Mouse (Mus musculus) limb, embryonic 15.5 days (tissue): ENCODE results near the gene Rexo2. TPM values are rescaled to one million over a fixed set of nuclear protein-coding genes. Genes with fewer than 3 reads are reported as not detected.
"Not testable (repeated sequence)": the region's sequence is repeated elsewhere in the genome, so short reads cannot be mapped to it uniquely, and the experiment has no call there.

Source experiments
- ATAC-seq: fragments of 200-750 bp; cut with Nextera tagmentation; 2 replicates; pipeline ENCODE4 v1.8.0; 2017; ENCODE audit warnings: low read depth, moderate TSS enrichment; ENCODE audit not compliant: insufficient number of reproducible peaks, low FRiP score, low TSS enrichment
- H3K27ac ChIP-seq: fragments of 300-500 bp; sonication (generic); 2 replicates; pipeline ENCODE4 v1.5.1; 2015; ENCODE audit warnings: moderate library complexity, mild to moderate bottlenecking, inconsistent platforms
- H3K27me3 ChIP-seq: fragments of 300-500 bp; sonication (generic); 2 replicates; pipeline ENCODE4 v1.6.1; 2015; ENCODE audit warnings: inconsistent platforms
- H3K36me3 ChIP-seq: fragments of 300-500 bp; sonication (generic); 2 replicates; pipeline ENCODE4 v1.6.1; 2015; ENCODE audit warnings: inconsistent platforms
- H3K4me1 ChIP-seq: fragments of 300-500 bp; sonication (generic); 2 replicates; pipeline ENCODE4 v1.6.1; 2015; ENCODE audit warnings: inconsistent platforms
- H3K4me2 ChIP-seq: fragments of 300-500 bp; sonication (generic); 2 replicates; pipeline ENCODE4 v1.6.1; 2015; ENCODE audit warnings: mild to moderate bottlenecking, inconsistent platforms
- H3K4me3 ChIP-seq: fragments of 300-500 bp; sonication (generic); 2 replicates; pipeline ENCODE4 v1.5.1; 2015; ENCODE audit warnings: mild to moderate bottlenecking, inconsistent platforms
- H3K9ac ChIP-seq: fragments of 300-500 bp; sonication (generic); 2 replicates; pipeline ENCODE4 v1.6.1; 2015; ENCODE audit warnings: inconsistent platforms
- H3K9me3 ChIP-seq: fragments of 300-500 bp; sonication (generic); 2 replicates; pipeline ENCODE4 v1.6.1; 2016; ENCODE audit warnings: inconsistent platforms
- WGBS: fragments of 180-500 bp; shearing (Covaris S2); methylation state at CpG from one replicate; pipeline ENCODE4 v1.1.7; 2015; 5-methylcytosine and 5-hydroxymethylcytosine counted together
- polyA plus RNA-seq: library from polyadenylated mRNA; unstranded; fragments of >200 nt; fragmentation: Nextera tagmentation; extraction: Ambion mirVana; gene quantifications from 2 replicates; pipeline ENCODE4 v1.2.1, GENCODE M21; 2015

The Rexo2 gene
- polyA plus RNA-seq, 1 experiment from 2014 or later = 154 TPM

DNA sequence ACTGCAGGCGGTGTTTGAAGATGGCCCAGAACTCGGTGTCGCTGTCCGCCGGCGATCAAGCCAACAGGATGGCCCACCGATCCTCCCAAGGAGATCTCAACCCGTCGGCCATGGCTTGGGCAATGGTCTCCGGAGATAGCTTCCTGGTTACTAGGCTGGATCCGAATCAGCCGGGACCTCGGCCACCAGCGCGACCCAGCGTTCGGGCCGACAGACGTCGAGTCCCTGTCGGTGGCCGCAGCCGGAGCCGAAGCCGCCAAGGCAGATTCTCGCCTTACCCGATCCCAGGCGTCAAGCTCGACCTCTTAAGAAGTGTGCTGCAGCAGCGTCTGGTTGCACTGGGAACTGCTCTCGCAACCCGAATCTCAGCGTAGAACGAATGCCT is 15.1 kb upstream of the Rexo2 start:
- H3K4me3 ChIP-seq = peak overlapping the region; percentile 92
- ATAC-seq = peak; percentile 53; the same call in 1 of the 2 replicates
- H3K4me2 ChIP-seq = peak overlapping the region; percentile 72
- peaks cover 10% of the 10 kb centered on the region for H3K4me1 ChIP-seq
- peaks cover 26% of the 10 kb centered on the region for H3K36me3 ChIP-seq
- 2% methylated on average over 34 of the region's 34 CpGs for WGBS
- 0 out of 2 replicates have a peak, but pooled peaks cover 3% of the 10 kb centered on the region for H3K27me3 ChIP-seq
- H3K9me3 ChIP-seq = no peaks in the 10 kb centered on the region
- peak overlapping the region; percentile 66 for H3K9ac ChIP-seq
- peak overlapping the region; percentile 93 for H3K27ac ChIP-seq

DNA sequence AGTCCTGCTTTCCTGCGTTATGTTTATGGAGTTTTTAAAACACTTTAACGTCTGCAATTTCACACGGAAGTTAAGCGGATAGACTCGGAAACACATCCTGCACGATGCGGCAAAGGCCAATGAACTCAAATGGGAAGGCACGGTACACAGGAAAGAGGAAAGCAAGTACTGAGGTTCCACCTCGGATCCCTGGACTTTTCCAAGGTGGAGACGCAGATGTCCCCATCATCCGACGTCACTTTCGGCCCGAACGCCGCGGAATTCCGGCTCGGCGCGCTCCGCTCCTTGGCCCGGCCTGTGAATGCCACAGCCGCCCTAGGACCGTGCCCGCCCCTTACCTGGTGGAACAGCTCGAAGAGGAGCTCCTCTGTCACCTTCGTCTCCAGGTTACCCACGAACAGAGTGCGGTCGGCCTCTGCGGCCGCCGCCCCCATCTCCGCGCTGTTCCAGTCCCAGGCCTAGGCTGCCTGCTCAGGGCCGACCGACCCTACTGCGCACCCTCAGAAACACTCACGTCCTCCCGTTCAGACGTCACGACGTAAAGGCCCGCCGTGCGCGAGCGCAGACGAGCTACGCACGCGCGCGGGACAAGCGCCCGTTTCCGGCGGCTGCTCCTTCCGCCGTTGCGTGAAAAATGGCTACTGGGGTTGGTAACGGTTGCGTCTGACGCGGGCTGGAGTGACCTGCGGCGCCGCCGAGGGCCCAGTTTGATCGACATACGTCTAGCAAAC is 14.6 kb upstream of the Rexo2 start, which contains the start of the genes Rbm7 and Gm5617:
TSS of gene Rbm7 (minus strand) at position 483 of the 731 bp plus-strand sequence.
TSS of gene Gm5617 (plus strand) at position 626 of the 731 bp plus-strand sequence.
- WGBS = under 1% methylated on average over 72 of the region's 72 CpGs
- peak within 1 kb of the TSS; percentile 94 for H3K9ac ChIP-seq
- H3K27ac ChIP-seq = peak within 1 kb of the TSS; percentile 93
- H3K27me3 ChIP-seq = 0 out of 2 replicates have a peak, but pooled peaks cover 3% of the 10 kb centered on the region
- peak within 1 kb of the TSS; percentile 92 for H3K4me3 ChIP-seq
- ATAC-seq = peak; percentile 99
- peak within 1 kb of the TSS; percentile 72 for H3K4me2 ChIP-seq
- H3K4me1 ChIP-seq = peaks cover 10% of the 10 kb centered on the region
- H3K9me3 ChIP-seq = no peaks in the 10 kb centered on the region
- H3K36me3 ChIP-seq = peaks cover 31% of the 10 kb centered on the region

DNA sequence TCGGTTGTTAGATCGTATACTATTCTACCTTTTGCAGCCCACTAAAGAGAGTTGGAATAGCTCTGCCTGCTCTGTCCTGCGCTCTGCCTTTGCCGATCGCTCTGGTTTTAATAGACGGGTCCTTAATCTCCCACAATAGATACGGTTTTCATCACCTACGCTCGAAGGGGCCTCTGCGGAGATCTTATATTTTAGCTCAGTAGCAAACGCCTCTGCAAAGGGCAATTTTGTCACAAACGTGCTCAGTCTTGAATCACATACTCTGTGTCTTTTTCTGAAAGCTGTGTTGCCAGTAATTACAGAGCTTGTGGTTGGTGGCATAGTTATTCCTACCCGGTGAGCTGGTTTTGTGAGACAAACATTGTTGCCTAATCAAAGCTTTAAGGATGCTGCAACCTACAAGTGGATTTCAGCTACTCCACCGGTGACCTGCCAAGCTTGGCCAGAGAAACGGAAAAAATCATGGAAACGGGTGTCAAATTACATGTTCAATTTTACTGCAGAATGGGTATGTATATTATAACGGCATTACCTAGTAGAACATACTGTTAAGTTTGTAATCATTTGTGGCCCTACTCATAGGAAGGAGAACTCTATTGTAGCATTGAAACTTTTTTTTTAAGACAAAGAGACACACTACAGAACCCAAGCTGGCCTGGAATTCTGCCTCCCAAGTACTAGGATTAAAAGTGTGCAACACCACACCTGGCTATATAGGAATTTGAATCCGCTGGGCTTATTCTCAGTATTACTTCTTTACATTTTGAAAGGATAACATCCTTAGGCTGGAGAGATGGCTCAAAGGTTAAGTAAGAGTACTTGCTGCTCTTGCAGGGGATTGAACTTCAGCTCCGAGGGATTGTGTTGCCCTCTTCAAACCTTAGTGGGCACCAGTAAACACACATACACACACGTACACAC is 1.1 kb upstream of the Rexo2 start:
- no peak overlapping the region for H3K9ac ChIP-seq
- no peak overlapping the region for H3K27ac ChIP-seq
- H3K4me1 ChIP-seq = peaks cover 15% of the 10 kb centered on the region
- no peaks in the 10 kb centered on the region for H3K27me3 ChIP-seq
- peak overlapping the region; percentile 92 for H3K4me3 ChIP-seq
- ATAC-seq = no peak
- H3K9me3 ChIP-seq = no peaks in the 10 kb centered on the region
- peaks cover 14% of the 10 kb centered on the region for H3K36me3 ChIP-seq
- WGBS = 19% methylated on average over 20 of the region's 20 CpGs
- H3K4me2 ChIP-seq = peak overlapping the region; percentile 73

DNA sequence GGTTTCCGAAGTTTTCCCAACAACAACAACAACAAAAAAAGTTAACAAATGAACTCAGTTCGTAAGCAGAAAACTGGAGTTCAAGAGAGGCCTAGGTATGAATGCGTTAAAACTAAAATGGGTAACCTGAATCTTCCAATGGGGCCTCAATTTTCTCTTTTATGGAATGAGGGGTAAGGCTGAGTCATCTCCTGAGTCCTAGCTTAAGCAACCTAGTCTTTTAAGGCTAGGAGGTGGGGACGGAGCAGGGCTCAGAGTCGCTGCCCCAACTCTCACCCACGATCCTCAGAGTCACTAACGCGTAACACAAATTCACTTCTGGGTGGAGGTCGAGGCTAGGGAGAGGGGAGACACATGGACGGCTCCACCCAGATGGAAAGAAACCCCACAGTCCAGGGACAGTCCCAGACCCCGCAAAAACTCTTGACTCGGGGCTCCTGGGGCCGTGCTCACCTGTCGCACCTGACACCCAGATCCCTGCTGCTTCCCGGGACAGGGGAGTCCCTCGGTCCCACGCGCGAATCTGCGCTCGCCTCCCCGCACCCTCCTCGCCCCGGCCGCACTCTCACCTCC is 499 bp downstream of the Rexo2 start:
- Histone ChIP-seq H3K9me3 (no peaks in the 10 kb centered on the region), H3K4me3 (peak overlapping the region; percentile 92), H3K27ac (peak overlapping the region; percentile 57; the same call in 1 of the 2 replicates), H3K4me2 (peak overlapping the region; percentile 73), H3K36me3 (peaks cover 18% of the 10 kb centered on the region), H3K9ac (peak overlapping the region; percentile 84), H3K27me3 (no peaks in the 10 kb centered on the region), H3K4me1 (peaks cover 15% of the 10 kb centered on the region)
- ATAC-seq = peak; percentile 7; the same call in 1 of the 2 replicates
- WGBS = 5% methylated on average over 24 of the region's 25 CpGs

DNA sequence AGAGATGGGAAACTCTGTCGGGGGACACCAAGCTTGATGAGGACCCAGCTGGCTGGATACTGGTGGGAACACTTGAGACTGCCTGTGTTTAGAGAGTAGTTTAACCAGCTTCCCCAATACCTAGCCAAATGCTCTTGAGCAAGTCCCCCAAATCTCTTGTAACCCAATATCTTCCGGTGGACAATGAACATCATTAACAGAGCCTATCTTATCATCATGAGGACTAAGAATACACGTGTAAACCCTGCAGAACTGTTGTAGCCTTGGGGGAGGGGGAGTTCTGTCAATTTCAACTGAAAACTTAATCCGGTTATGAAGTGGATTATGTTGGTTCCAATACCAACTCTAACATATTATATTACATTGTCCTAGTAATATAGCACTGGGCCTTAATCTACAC is 1.6 kb downstream of the Rexo2 start:
- no peak for ATAC-seq
- H3K4me1 ChIP-seq = peaks cover 15% of the 10 kb centered on the region
- no peaks in the 10 kb centered on the region for H3K27me3 ChIP-seq
- H3K27ac ChIP-seq = no peak overlapping the region
- H3K9ac ChIP-seq = no peak overlapping the region
- WGBS = 93% methylated on average over 4 of the region's 4 CpGs
- H3K36me3 ChIP-seq = peaks cover 27% of the 10 kb centered on the region
- no peak overlapping the region for H3K4me3 ChIP-seq
- no peaks in the 10 kb centered on the region for H3K9me3 ChIP-seq
- H3K4me2 ChIP-seq = no peak overlapping the region

DNA sequence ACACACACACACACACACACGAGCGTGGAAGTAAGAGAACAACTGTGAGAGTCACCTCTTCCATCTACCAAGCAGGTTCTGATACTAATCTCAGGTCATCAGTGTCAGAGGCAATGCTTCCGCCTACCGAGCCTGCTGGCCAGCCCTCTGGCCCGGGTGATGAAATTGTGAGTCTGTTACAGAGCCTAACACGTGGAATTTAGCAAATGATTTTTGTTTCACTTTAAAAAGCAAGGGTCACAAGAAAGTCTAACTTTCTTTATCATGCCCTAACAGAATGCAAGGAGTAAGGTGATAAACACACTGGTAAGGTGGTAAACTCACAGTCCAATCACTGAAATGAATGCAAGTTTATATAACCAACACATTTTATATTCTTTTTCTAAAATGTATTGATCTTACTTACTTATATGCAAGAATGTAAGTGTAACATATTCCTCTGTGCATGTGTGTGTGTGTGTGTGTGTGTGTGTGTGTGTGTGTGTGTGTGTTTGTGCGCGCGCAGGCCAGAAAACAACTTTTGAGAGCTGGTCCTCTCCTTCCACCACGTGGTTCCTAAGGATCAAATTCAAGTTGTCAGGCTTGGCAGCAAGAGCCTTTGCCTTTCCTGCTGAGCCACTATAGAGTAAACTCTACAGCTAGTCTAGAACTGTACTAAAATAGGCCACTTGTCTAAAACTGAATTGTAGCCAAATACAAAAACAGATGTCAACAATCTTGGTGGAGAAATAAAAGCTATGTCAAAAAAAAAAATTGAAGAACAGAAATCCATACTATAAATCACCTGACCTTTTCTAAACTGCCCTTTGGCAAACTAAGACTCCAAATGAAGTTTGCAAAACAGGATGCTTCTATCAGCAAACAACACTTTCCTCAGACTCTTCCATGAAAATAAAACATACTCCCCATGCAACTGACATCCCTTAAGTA is 3.9 kb downstream of the Rexo2 start:
- Histone ChIP-seq H3K4me3 (no peak overlapping the region), H3K27ac (no peak overlapping the region), H3K4me1 (peaks cover 12% of the 10 kb centered on the region), H3K9ac (no peak overlapping the region), H3K4me2 (no peak overlapping the region), H3K9me3 (no peaks in the 10 kb centered on the region), H3K27me3 (no peaks in the 10 kb centered on the region), H3K36me3 (peaks cover 43% of the 10 kb centered on the region)
- no peak for ATAC-seq
- 88% methylated on average over 10 of the region's 10 CpGs for WGBS

DNA sequence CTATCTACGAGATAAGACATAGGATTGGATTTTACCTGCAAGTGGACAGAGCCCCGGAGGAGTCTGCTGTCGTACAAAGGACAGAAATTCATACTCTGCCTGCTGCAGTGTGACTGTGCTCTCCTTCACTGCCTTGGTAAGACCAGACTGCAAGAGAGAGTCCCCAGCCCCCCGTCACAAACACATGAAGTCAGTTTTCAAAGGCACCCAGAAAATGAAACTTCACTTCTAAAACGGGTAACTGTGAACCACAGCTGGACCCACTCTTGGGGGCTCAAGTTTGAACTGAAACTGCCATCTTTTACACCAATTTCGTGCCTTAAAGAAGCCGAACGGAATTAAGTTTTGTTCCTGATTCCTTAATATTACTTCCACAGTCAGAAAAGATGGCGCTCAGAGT is 6.1 kb downstream of the Rexo2 start:
- H3K9me3 ChIP-seq = no peaks in the 10 kb centered on the region
- ATAC-seq = no peak
- no peaks in the 10 kb centered on the region for H3K27me3 ChIP-seq
- peaks cover 59% of the 10 kb centered on the region for H3K36me3 ChIP-seq
- peaks cover 1% of the 10 kb centered on the region for H3K4me1 ChIP-seq
- H3K4me3 ChIP-seq = no peak overlapping the region
- H3K4me2 ChIP-seq = no peak overlapping the region
- 94% methylated on average over 9 of the region's 9 CpGs for WGBS
- no peak overlapping the region for H3K27ac ChIP-seq
- no peak overlapping the region for H3K9ac ChIP-seq

DNA sequence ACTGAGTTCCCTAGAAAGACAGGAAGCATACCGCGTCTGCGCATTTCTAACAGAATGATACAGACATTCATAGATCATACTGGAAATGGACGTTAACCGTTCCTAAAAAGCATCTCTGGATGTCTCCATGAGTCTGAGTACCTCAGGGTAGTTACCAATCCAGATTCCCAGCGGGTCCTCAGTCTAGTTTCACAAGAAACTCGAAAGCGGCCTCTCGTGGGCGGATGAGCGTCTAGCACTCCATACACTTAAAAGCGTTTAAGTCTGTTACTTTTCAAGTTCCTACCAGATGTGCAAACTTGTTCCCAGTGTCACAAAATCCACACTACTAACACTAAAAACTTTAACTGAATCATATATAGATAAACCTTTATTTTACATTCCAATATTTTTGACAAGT is 7.3 kb downstream of the Rexo2 start:
- no peaks in the 10 kb centered on the region for H3K27me3 ChIP-seq
- H3K4me3 ChIP-seq = no peak overlapping the region
- no peak overlapping the region for H3K9ac ChIP-seq
- no peaks in the 10 kb centered on the region for H3K4me1 ChIP-seq
- H3K36me3 ChIP-seq = peaks cover 66% of the 10 kb centered on the region
- no peak for ATAC-seq
- 93% methylated on average over 12 of the region's 12 CpGs for WGBS
- no peaks in the 10 kb centered on the region for H3K9me3 ChIP-seq
- H3K27ac ChIP-seq = no peak overlapping the region
- H3K4me2 ChIP-seq = no peak overlapping the region

DNA sequence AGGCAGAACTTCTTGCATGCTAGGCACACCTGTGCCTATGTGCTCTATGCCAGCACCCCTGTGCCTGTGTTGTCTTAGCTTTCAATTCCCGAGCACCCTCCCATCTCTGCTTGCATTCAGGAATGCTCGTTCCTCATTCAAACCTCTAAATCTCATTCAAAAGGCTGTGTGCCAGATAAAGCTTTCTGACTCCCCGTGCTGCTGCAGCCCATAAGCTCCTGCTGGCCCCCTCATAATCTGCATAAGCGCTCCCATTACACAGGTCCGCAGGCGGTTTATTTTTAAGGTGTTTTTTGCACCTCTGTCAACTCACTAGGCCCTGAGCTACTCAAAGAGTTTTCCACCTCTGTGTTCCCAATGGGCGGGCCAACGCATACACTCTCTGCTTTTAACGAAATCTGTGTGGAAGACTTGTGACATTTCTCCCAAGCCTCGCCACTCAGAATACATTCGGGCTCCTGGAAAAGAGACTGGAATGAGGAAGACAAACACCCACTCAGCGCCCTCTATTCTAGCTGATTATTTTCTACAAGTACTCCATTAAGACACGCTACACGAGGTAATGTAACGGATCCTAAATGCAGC is 7.9 kb downstream of the Rexo2 start:
- H3K4me1 ChIP-seq = no peaks in the 10 kb centered on the region
- no peaks in the 10 kb centered on the region for H3K27me3 ChIP-seq
- no peaks in the 10 kb centered on the region for H3K9me3 ChIP-seq
- no peak overlapping the region for H3K4me2 ChIP-seq
- WGBS = 91% methylated on average over 15 of the region's 15 CpGs
- no peak overlapping the region for H3K9ac ChIP-seq
- no peak overlapping the region for H3K4me3 ChIP-seq
- H3K36me3 ChIP-seq = peaks cover 70% of the 10 kb centered on the region
- ATAC-seq = no peak
- H3K27ac ChIP-seq = no peak overlapping the region

DNA sequence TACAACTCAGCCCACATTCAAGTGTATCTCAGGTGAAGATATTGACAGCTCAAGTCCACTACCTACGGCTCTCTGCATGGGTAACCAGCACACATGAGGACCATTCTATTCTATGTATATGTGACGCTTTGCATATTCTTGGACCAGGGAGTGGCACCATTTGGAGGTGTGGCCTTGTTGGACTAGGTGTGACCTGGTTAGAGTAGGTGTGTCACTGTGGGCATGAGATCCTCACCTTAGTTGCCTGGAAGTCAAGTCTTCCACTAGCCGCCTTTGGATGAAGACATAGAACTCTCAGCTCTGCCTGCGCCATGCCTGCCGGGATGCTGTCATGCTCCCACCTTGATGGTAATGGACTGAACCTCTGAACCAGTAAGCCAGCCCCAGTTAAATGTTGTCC is 13.0 kb downstream of the Rexo2 start:
- H3K4me1 ChIP-seq, H3K27ac ChIP-seq, H3K4me2 ChIP-seq, H3K9me3 ChIP-seq, H3K9ac ChIP-seq, H3K27me3 ChIP-seq, ATAC-seq, H3K4me3 ChIP-seq: not testable (repeated sequence)
- peaks cover 61% of the 10 kb centered on the region for H3K36me3 ChIP-seq
- 97% methylated on average over 5 of the region's 5 CpGs for WGBS

DNA sequence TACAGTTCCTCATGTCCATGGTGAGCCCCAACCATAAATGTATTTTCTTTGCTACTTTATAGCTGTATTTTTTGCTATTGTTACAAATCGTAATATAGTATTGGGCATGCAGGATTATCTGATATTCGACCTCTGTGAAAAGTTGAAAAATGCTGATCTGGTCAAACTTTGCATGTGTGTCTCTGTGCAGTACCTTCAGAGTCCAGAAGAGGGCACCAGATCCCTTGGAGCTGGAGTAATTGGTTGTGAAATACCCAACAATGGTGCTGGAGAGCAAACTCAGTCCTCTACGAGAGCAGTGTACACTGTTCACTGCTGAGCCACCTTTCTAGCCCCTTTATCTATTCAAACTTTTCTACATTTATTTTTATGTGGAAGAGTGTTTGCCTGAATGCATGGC is 13.6 kb downstream of the Rexo2 start:
- ATAC-seq = no peak
- Histone ChIP-seq H3K4me3 (no peak overlapping the region), H3K4me1 (no peaks in the 10 kb centered on the region), H3K9ac (no peak overlapping the region), H3K9me3 (no peaks in the 10 kb centered on the region), H3K36me3 (peaks cover 56% of the 10 kb centered on the region), H3K4me2 (no peak overlapping the region), H3K27ac (no peak overlapping the region), H3K27me3 (no peaks in the 10 kb centered on the region)
- 65% methylated on average over 3 of the region's 3 CpGs for WGBS
